Mouse (Mus musculus): ENCODE results near the gene Rasal1.

Gene Rasal1

GRCm38 (mm10) chr5:120714314-120714713 lies 65.7 kb downstream of the Rasal1 start:
- in situ Hi-C loops (cut with MboI, MseI) = loop anchor here (5.0 kb wide), 3 partner anchors 42 to 97 kb away; no protein-coding TSS in a partner anchor

GRCm38 (mm10) chr5:120717136-120717535 lies 68.5 kb downstream of the Rasal1 start:
- in situ Hi-C loops (cut with MboI, MseI) = no loop called here

GRCm38 (mm10) chr5:120718600-120719378 lies 70.2 kb downstream of the Rasal1 start:
- in situ Hi-C loops (cut with MboI, MseI) = no loop called here

- in situ Hi-C loops (cut with MboI, MseI) = no loop called here
Measured at GRCm38 (mm10) chr5:120721005-120721404, 72.4 kb downstream of the Rasal1 start.

- in situ Hi-C loops (cut with MboI, MseI) = no loop called here
Measured at GRCm38 (mm10) chr5:120725811-120726455, 77.3 kb downstream of the Rasal1 start.
